Mouse (Mus musculus) MEL (cell line): ENCODE data around the gene Spib. TPM values are rescaled to one million over a fixed set of nuclear protein-coding genes. Genes with fewer than 3 reads are reported as not detected.

Source experiments
- DNase-seq: peaks from one replicate; pipeline ENCODE4 v3.0.0; 2011; ENCODE audit warnings: low read depth, low spot score
- H3K27ac ChIP-seq: 2 replicates; pipeline ENCODE4 v1.5.1; 2012; ENCODE audit warnings: low read depth, mild to moderate bottlenecking, control low read depth, low read length, moderate library complexity; ENCODE audit not compliant: control insufficient read depth
- H3K27me3 ChIP-seq, 2 experiments: fragments of 150-350 bp in 1 of 2; sonication (generic) in 1 of 2; 2 replicates each; pipeline ENCODE4 v1.6.1; 2012; ENCODE audit warnings: low read length in 2 of 2, mild to moderate bottlenecking in 2 of 2, improper control_type of control experiment in 1 of 2, moderate library complexity in 1 of 2; ENCODE audit not compliant: insufficient read depth in 2 of 2, control insufficient read depth in 1 of 2
- H3K36me3 ChIP-seq, 2 experiments: 2 replicates each; pipeline ENCODE4 v1.6.1; 2012 to 2014; ENCODE audit warnings: low read length in 2 of 2, improper control_type of control experiment in 1 of 2, inconsistent platforms in 1 of 2, mild to moderate bottlenecking in 1 of 2; ENCODE audit not compliant: insufficient read depth in 2 of 2, control insufficient read depth in 1 of 2
- H3K4me1 ChIP-seq, 2 experiments: fragments of 150-350 bp in 1 of 2; sonication (generic) in 1 of 2; 2 replicates each; pipeline ENCODE4 v1.6.1; 2012; ENCODE audit warnings: low read length in 2 of 2, improper control_type of control experiment in 1 of 2, mild to moderate bottlenecking in 1 of 2; ENCODE audit not compliant: insufficient read depth in 2 of 2, control insufficient read depth in 1 of 2
- H3K4me3 ChIP-seq, 2 experiments: fragments of 150-350 bp in 1 of 2; sonication (generic) in 1 of 2; 2 replicates each; pipeline ENCODE4 v1.5.1; 2012; ENCODE audit warnings: low read depth in 2 of 2, low read length in 2 of 2, mild to moderate bottlenecking in 2 of 2, moderate library complexity in 2 of 2, control low read depth in 1 of 2, improper control_type of control experiment in 1 of 2; ENCODE audit not compliant: control insufficient read depth in 1 of 2, insufficient read depth in 1 of 2
- H3K79me2 ChIP-seq: 2 replicates; pipeline ENCODE4 v1.6.1; 2012; ENCODE audit warnings: mild to moderate bottlenecking, low read length, moderate library complexity; ENCODE audit not compliant: control insufficient read depth, poor library complexity, insufficient read depth
- H3K9ac ChIP-seq: 2 replicates; pipeline ENCODE4 v1.6.1; 2012; ENCODE audit warnings: low read depth, mild to moderate bottlenecking, control low read depth, low read length, moderate library complexity; ENCODE audit not compliant: control insufficient read depth, poor library complexity, severe bottlenecking
- H3K9me3 ChIP-seq: fragments of 150-350 bp; sonication (generic); replicated peaks from 2 replicates; pipeline ENCODE4 v1.6.1; 2012; ENCODE audit warnings: mild to moderate bottlenecking, low read length, improper control_type of control experiment, moderate library complexity; ENCODE audit not compliant: insufficient read depth
- BHLHE40 ChIP-seq: IDR thresholded peaks from 2 replicates; pipeline ENCODE4 v1.6.1; 2012; ENCODE audit warnings: low read depth, mild to moderate bottlenecking, inconsistent platforms, low read length, improper control_type of control experiment, borderline replicate concordance
- CTCF ChIP-seq, 3 experiments: IDR thresholded peaks in 2 of 3; conservative IDR thresholded peaks in 1 of 3; 2 replicates each; pipeline ENCODE4 v1.5.1; 2011 to 2012; ENCODE audit warnings: low read length in 3 of 3, low read depth in 2 of 3, mild to moderate bottlenecking in 2 of 3, improper control_type of control experiment in 1 of 3, inconsistent platforms in 1 of 3, mixed read lengths in 1 of 3, moderate library complexity in 1 of 3; ENCODE audit not compliant: control insufficient read depth in 1 of 3, insufficient read depth in 1 of 3, poor library complexity in 1 of 3, severe bottlenecking in 1 of 3
- E2F4 ChIP-seq: IDR thresholded peaks from 2 replicates; pipeline ENCODE4 v1.6.1; 2011; ENCODE audit warnings: low read depth, low read length, improper control_type of control experiment, borderline replicate concordance
- EP300 ChIP-seq, 2 experiments: IDR thresholded peaks; 2 replicates each; pipeline ENCODE4 v1.6.1; 2011; ENCODE audit warnings: improper control_type of control experiment in 2 of 2, low read length in 2 of 2, low read depth in 1 of 2, mild to moderate bottlenecking in 1 of 2
- GABPA ChIP-seq: IDR thresholded peaks from 2 replicates; pipeline ENCODE4 v1.6.1; 2012; ENCODE audit warnings: low read depth, mild to moderate bottlenecking, inconsistent platforms, low read length, improper control_type of control experiment, moderate library complexity
- HCFC1 ChIP-seq: IDR thresholded peaks from 2 replicates; pipeline ENCODE4 v1.6.1; 2012; ENCODE audit warnings: low read depth, mild to moderate bottlenecking, inconsistent platforms, low read length, improper control_type of control experiment, moderate library complexity
- MAX ChIP-seq: IDR thresholded peaks from 2 replicates; pipeline ENCODE4 v1.6.1; 2011; ENCODE audit warnings: low read length, improper control_type of control experiment
- MAZ ChIP-seq: IDR thresholded peaks from 2 replicates; pipeline ENCODE4 v1.6.1; 2012; ENCODE audit warnings: low read depth, mild to moderate bottlenecking, inconsistent platforms, low read length, improper control_type of control experiment
- MXI1 ChIP-seq: IDR thresholded peaks from 2 replicates; pipeline ENCODE4 v1.6.1; 2011; ENCODE audit warnings: mild to moderate bottlenecking, low read depth, low read length, improper control_type of control experiment
- NELFE ChIP-seq: IDR thresholded peaks from 2 replicates; pipeline ENCODE4 v1.6.1; 2011; ENCODE audit warnings: low read depth, low read length, improper control_type of control experiment
- POLR2AphosphoS5 ChIP-seq: IDR thresholded peaks from 2 replicates; pipeline ENCODE4 v1.6.1; 2012; ENCODE audit warnings: low read depth, borderline replicate concordance, mild to moderate bottlenecking, inconsistent platforms, low read length, moderate library complexity, mixed read lengths
- RAD21 ChIP-seq: IDR thresholded peaks from 2 replicates; pipeline ENCODE4 v1.6.1; 2011; ENCODE audit warnings: mild to moderate bottlenecking, low read depth, low read length, improper control_type of control experiment
- RCOR1 ChIP-seq: IDR thresholded peaks from 2 replicates; pipeline ENCODE4 v1.6.1; 2012; ENCODE audit warnings: low read depth, mild to moderate bottlenecking, inconsistent platforms, low read length, improper control_type of control experiment
- SIN3A ChIP-seq: IDR thresholded peaks from 2 replicates; pipeline ENCODE4 v1.6.1; 2012; ENCODE audit warnings: low read length, improper control_type of control experiment, inconsistent platforms
- TAL1 ChIP-seq: IDR thresholded peaks from 2 replicates; pipeline ENCODE4 v1.6.1; 2012; ENCODE audit warnings: mild to moderate bottlenecking, inconsistent platforms, low read length, moderate library complexity, mixed read lengths
- TBP ChIP-seq: IDR thresholded peaks from 2 replicates; pipeline ENCODE4 v1.8.0; 2011; ENCODE audit warnings: low read depth, low read length, improper control_type of control experiment
- TCF12 ChIP-seq: IDR thresholded peaks from 2 replicates; pipeline ENCODE4 v1.6.1; 2014; ENCODE audit warnings: low read depth, mild to moderate bottlenecking, inconsistent platforms, low read length, improper control_type of control experiment, moderate library complexity
- UBTF ChIP-seq: IDR thresholded peaks from 2 replicates; pipeline ENCODE4 v1.6.1; 2012; ENCODE audit warnings: low read depth, mild to moderate bottlenecking, inconsistent platforms, low read length, improper control_type of control experiment, moderate library complexity, borderline replicate concordance; ENCODE audit not compliant: insufficient read depth
- USF1 ChIP-seq: IDR thresholded peaks from 2 replicates; pipeline ENCODE4 v1.6.1; 2014; ENCODE audit warnings: low read depth, mild to moderate bottlenecking, inconsistent platforms, low read length, improper control_type of control experiment, moderate library complexity
- USF2 ChIP-seq, 2 experiments: IDR thresholded peaks; 2 replicates each; pipeline ENCODE4 v1.6.1; 2011 to 2012; ENCODE audit warnings: improper control_type of control experiment in 2 of 2, low read length in 2 of 2, borderline replicate concordance in 1 of 2, inconsistent platforms in 1 of 2, low read depth in 1 of 2, mild to moderate bottlenecking in 1 of 2; ENCODE audit not compliant: insufficient read depth in 1 of 2
- ZC3H11A ChIP-seq: IDR thresholded peaks from 2 replicates; pipeline ENCODE4 v1.6.1; 2012; ENCODE audit warnings: low read depth, mild to moderate bottlenecking, inconsistent platforms, low read length, improper control_type of control experiment
- ZKSCAN1 ChIP-seq: IDR thresholded peaks from 2 replicates; pipeline ENCODE4 v1.6.1; 2012; ENCODE audit warnings: low read depth, mild to moderate bottlenecking, inconsistent platforms, low read length, improper control_type of control experiment, moderate library complexity
- ZNF384 ChIP-seq: IDR thresholded peaks from 2 replicates; pipeline ENCODE4 v1.6.1; 2012; ENCODE audit warnings: low read depth, mild to moderate bottlenecking, inconsistent platforms, low read length, improper control_type of control experiment
- polyA plus RNA-seq, 2 experiments: library from polyadenylated mRNA; stranded (reverse) in 1 of 2; unstranded in 1 of 2; fragments of >175 nt in 1 of 2; fragments of >200 nt in 1 of 2; gene quantifications; 2 replicates each; pipeline versions ENCODE4 v1.2.1 to v1.2.4; 2012; ENCODE audit warnings: low replicate concordance in 2 of 2, low read depth in 1 of 2; ENCODE audit not compliant: insufficient read length in 2 of 2, insufficient read depth in 1 of 2, missing spikeins in 1 of 2
- total RNA-seq: library from RNA; depleted of rRNA; stranded (reverse); fragments of 300-350 nt; gene quantifications from 2 replicates; pipeline ENCODE4 v1.2.3, GENCODE M21; 2012

Spib gene
- total and polyA plus RNA-seq, 3 experiments: 0.04 to 0.13 TPM; not detected in 1

- H3K4me3 ChIP-seq: no peak overlapping the region
- H3K9me3 ChIP-seq: no peaks in the 10 kb centered on the region
- no peaks in the 10 kb centered on the region; a peak in 2 of 4 replicates for H3K36me3 ChIP-seq
- no peak for TF ChIP-seq RCOR1
- no peak for TF ChIP-seq TCF12
- no peak for TF ChIP-seq MAX
- no peak for TF ChIP-seq CTCF (IDR thresholded peaks at IDR 0.05 in 2 of 3, conservative IDR thresholded peaks at IDR 0.05 in 1 of 3; ENCODE audit: control insufficient read depth in 1 of 3, insufficient read depth in 1 of 3, low read depth in 2 of 3, low read length in 3 of 3, poor library complexity in 1 of 3, severe bottlenecking in 1 of 3)
- TF ChIP-seq MXI1: no peak
- TF ChIP-seq ZC3H11A: no peak
- TF ChIP-seq ZKSCAN1: no peak
- TF ChIP-seq EP300 (IDR thresholded peaks at IDR 0.05; ENCODE audit: low read depth in 1 of 2, low read length in 2 of 2): no peak
- no peak for TF ChIP-seq TAL1
- no peak for TF ChIP-seq RAD21
- TF ChIP-seq UBTF: no peak
- no peak for TF ChIP-seq POLR2AphosphoS5
- no peak for TF ChIP-seq NELFE
- no peak for TF ChIP-seq GABPA
- TF ChIP-seq BHLHE40: no peak
- peaks cover 28% of the 10 kb centered on the region for H3K79me2 ChIP-seq
- H3K27me3 ChIP-seq: no peaks in the 10 kb centered on the region
- no peak for DNase-seq
- no peak overlapping the region for H3K9ac ChIP-seq
- H3K27ac ChIP-seq: no peak overlapping the region
- H3K4me1 ChIP-seq: peaks cover 0 to 21% of the 10 kb centered on the region in 2 experiments; a peak in 3 of 4 replicates
Observed at GRCm38 (mm10) chr7:44551301-44551700, 19.4 kb upstream of the Spib start.

DNA sequence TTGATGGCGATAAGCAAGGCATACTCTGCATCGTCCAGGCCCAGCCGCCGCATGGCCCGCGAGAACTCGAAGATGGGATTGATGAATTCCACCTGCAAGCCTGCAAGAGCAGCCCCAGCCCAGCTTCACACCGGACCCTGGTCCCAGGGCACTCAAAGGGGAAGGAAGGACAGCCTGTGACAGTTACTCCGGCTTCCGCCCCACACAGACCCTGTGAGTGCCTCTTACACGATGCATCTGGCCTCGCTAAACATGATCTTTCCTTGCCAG is 18.5 kb upstream of the Spib start:
- no peak overlapping the region for H3K4me3 ChIP-seq
- H3K9ac ChIP-seq: no peak overlapping the region
- peaks cover 31% of the 10 kb centered on the region for H3K79me2 ChIP-seq
- no peak for DNase-seq
- H3K9me3 ChIP-seq: no peaks in the 10 kb centered on the region
- no peaks in the 10 kb centered on the region for H3K27me3 ChIP-seq
- H3K36me3 ChIP-seq: no peaks in the 10 kb centered on the region; a peak in 2 of 4 replicates
- peaks cover 0 to 19% of the 10 kb centered on the region in 2 experiments; a peak in 3 of 4 replicates for H3K4me1 ChIP-seq
- TF ChIP-seq TBP: no peak
- no peak for TF ChIP-seq MAZ
- TF ChIP-seq USF2 (IDR thresholded peaks at IDR 0.05; ENCODE audit: borderline replicate concordance in 1 of 2, insufficient read depth in 1 of 2, low read depth in 1 of 2, low read length in 2 of 2): no peak
- no peak for TF ChIP-seq ZKSCAN1
- no peak for TF ChIP-seq MAX
- TF ChIP-seq E2F4: no peak
- TF ChIP-seq TAL1: no peak
- TF ChIP-seq HCFC1: no peak
- no peak for TF ChIP-seq ZNF384
- TF ChIP-seq SIN3A: no peak
- TF ChIP-seq POLR2AphosphoS5: no peak
- TF ChIP-seq USF1: no peak
- H3K27ac ChIP-seq: no peak overlapping the region
